Mouse (Mus musculus) MEL (cell line): Measurements from ENCODE around the gene Mtch2. TPM values are rescaled to one million over a fixed set of nuclear protein-coding genes. Genes with fewer than 3 reads are reported as not detected.

Experiments used
- DNase-seq: peaks from one replicate; pipeline ENCODE4 v3.0.0; 2011; ENCODE audit warnings: low read depth, low spot score
- H3K27ac ChIP-seq: 2 replicates; pipeline ENCODE4 v1.5.1; 2012; ENCODE audit warnings: low read depth, mild to moderate bottlenecking, control low read depth, low read length, moderate library complexity; ENCODE audit not compliant: control insufficient read depth
- H3K27me3 ChIP-seq, 2 experiments: fragments of 150-350 bp in 1 of 2; sonication (generic) in 1 of 2; 2 replicates each; pipeline ENCODE4 v1.6.1; 2012; ENCODE audit warnings: low read length in 2 of 2, mild to moderate bottlenecking in 2 of 2, improper control_type of control experiment in 1 of 2, moderate library complexity in 1 of 2; ENCODE audit not compliant: insufficient read depth in 2 of 2, control insufficient read depth in 1 of 2
- H3K36me3 ChIP-seq, 2 experiments: 2 replicates each; pipeline ENCODE4 v1.6.1; 2012 to 2014; ENCODE audit warnings: low read length in 2 of 2, improper control_type of control experiment in 1 of 2, inconsistent platforms in 1 of 2, mild to moderate bottlenecking in 1 of 2; ENCODE audit not compliant: insufficient read depth in 2 of 2, control insufficient read depth in 1 of 2
- H3K4me1 ChIP-seq, 2 experiments: fragments of 150-350 bp in 1 of 2; sonication (generic) in 1 of 2; 2 replicates each; pipeline ENCODE4 v1.6.1; 2012; ENCODE audit warnings: low read length in 2 of 2, improper control_type of control experiment in 1 of 2, mild to moderate bottlenecking in 1 of 2; ENCODE audit not compliant: insufficient read depth in 2 of 2, control insufficient read depth in 1 of 2
- H3K4me3 ChIP-seq, 2 experiments: fragments of 150-350 bp in 1 of 2; sonication (generic) in 1 of 2; 2 replicates each; pipeline ENCODE4 v1.5.1; 2012; ENCODE audit warnings: low read depth in 2 of 2, low read length in 2 of 2, mild to moderate bottlenecking in 2 of 2, moderate library complexity in 2 of 2, control low read depth in 1 of 2, improper control_type of control experiment in 1 of 2; ENCODE audit not compliant: control insufficient read depth in 1 of 2, insufficient read depth in 1 of 2
- H3K79me2 ChIP-seq: 2 replicates; pipeline ENCODE4 v1.6.1; 2012; ENCODE audit warnings: mild to moderate bottlenecking, low read length, moderate library complexity; ENCODE audit not compliant: control insufficient read depth, poor library complexity, insufficient read depth
- H3K9ac ChIP-seq: 2 replicates; pipeline ENCODE4 v1.6.1; 2012; ENCODE audit warnings: low read depth, mild to moderate bottlenecking, control low read depth, low read length, moderate library complexity; ENCODE audit not compliant: control insufficient read depth, poor library complexity, severe bottlenecking
- H3K9me3 ChIP-seq: fragments of 150-350 bp; sonication (generic); replicated peaks from 2 replicates; pipeline ENCODE4 v1.6.1; 2012; ENCODE audit warnings: mild to moderate bottlenecking, low read length, improper control_type of control experiment, moderate library complexity; ENCODE audit not compliant: insufficient read depth
- BHLHE40 ChIP-seq: IDR thresholded peaks from 2 replicates; pipeline ENCODE4 v1.6.1; 2012; ENCODE audit warnings: low read depth, mild to moderate bottlenecking, inconsistent platforms, low read length, improper control_type of control experiment, borderline replicate concordance
- CHD1 ChIP-seq: IDR thresholded peaks from 2 replicates; pipeline ENCODE4 v1.6.1; 2012; ENCODE audit warnings: low read depth, mild to moderate bottlenecking, inconsistent platforms, low read length, improper control_type of control experiment
- CHD2 ChIP-seq: IDR thresholded peaks from 2 replicates; pipeline ENCODE4 v1.6.1; 2011; ENCODE audit warnings: low read length, improper control_type of control experiment
- CTCF ChIP-seq, 3 experiments: IDR thresholded peaks in 2 of 3; conservative IDR thresholded peaks in 1 of 3; 2 replicates each; pipeline ENCODE4 v1.5.1; 2011 to 2012; ENCODE audit warnings: low read length in 3 of 3, low read depth in 2 of 3, mild to moderate bottlenecking in 2 of 3, improper control_type of control experiment in 1 of 3, inconsistent platforms in 1 of 3, mixed read lengths in 1 of 3, moderate library complexity in 1 of 3; ENCODE audit not compliant: control insufficient read depth in 1 of 3, insufficient read depth in 1 of 3, poor library complexity in 1 of 3, severe bottlenecking in 1 of 3
- E2F4 ChIP-seq: IDR thresholded peaks from 2 replicates; pipeline ENCODE4 v1.6.1; 2011; ENCODE audit warnings: low read depth, low read length, improper control_type of control experiment, borderline replicate concordance
- ELF1 ChIP-seq: IDR thresholded peaks from 2 replicates; pipeline ENCODE4 v1.6.1; 2014; ENCODE audit warnings: low read depth, mild to moderate bottlenecking, inconsistent platforms, low read length, improper control_type of control experiment, moderate library complexity
- EP300 ChIP-seq, 2 experiments: IDR thresholded peaks; 2 replicates each; pipeline ENCODE4 v1.6.1; 2011; ENCODE audit warnings: improper control_type of control experiment in 2 of 2, low read length in 2 of 2, low read depth in 1 of 2, mild to moderate bottlenecking in 1 of 2
- ETS1 ChIP-seq: IDR thresholded peaks from 2 replicates; pipeline ENCODE4 v1.6.1; 2012; ENCODE audit warnings: low read depth, mild to moderate bottlenecking, inconsistent platforms, low read length, improper control_type of control experiment, moderate library complexity
- GABPA ChIP-seq: IDR thresholded peaks from 2 replicates; pipeline ENCODE4 v1.6.1; 2012; ENCODE audit warnings: low read depth, mild to moderate bottlenecking, inconsistent platforms, low read length, improper control_type of control experiment, moderate library complexity
- GATA1 ChIP-seq: IDR thresholded peaks from 2 replicates; pipeline ENCODE4 v1.6.1; 2011; ENCODE audit warnings: low read depth, low read length, improper control_type of control experiment
- HCFC1 ChIP-seq: IDR thresholded peaks from 2 replicates; pipeline ENCODE4 v1.6.1; 2012; ENCODE audit warnings: low read depth, mild to moderate bottlenecking, inconsistent platforms, low read length, improper control_type of control experiment, moderate library complexity
- JUND ChIP-seq: IDR thresholded peaks from 2 replicates; pipeline ENCODE4 v1.6.1; 2011; ENCODE audit warnings: low read depth, mild to moderate bottlenecking, improper control_type of control experiment, low read length
- KAT2A ChIP-seq: conservative IDR thresholded peaks from 2 replicates; pipeline ENCODE4 v1.6.1; 2012; ENCODE audit warnings: low read depth, low read length, improper control_type of control experiment, inconsistent platforms
- MAFK ChIP-seq: IDR thresholded peaks from 2 replicates; pipeline ENCODE4 v1.6.1; 2011; ENCODE audit warnings: low read depth, mild to moderate bottlenecking, low read length, improper control_type of control experiment, borderline replicate concordance
- MAX ChIP-seq: IDR thresholded peaks from 2 replicates; pipeline ENCODE4 v1.6.1; 2011; ENCODE audit warnings: low read length, improper control_type of control experiment
- MEF2A ChIP-seq: IDR thresholded peaks from 2 replicates; pipeline ENCODE4 v1.6.1; 2014; ENCODE audit warnings: low read depth, mild to moderate bottlenecking, inconsistent platforms, low read length, improper control_type of control experiment; ENCODE audit not compliant: poor library complexity, insufficient replicate concordance, severe bottlenecking; ENCODE audit errors: extremely low read depth
- MXI1 ChIP-seq: IDR thresholded peaks from 2 replicates; pipeline ENCODE4 v1.6.1; 2011; ENCODE audit warnings: mild to moderate bottlenecking, low read depth, low read length, improper control_type of control experiment
- MYB ChIP-seq: IDR thresholded peaks from 2 replicates; pipeline ENCODE4 v1.6.1; 2011; ENCODE audit warnings: mild to moderate bottlenecking, low read depth, low read length, improper control_type of control experiment
- MYC ChIP-seq: IDR thresholded peaks from 2 replicates; pipeline ENCODE4 v1.6.1; 2011; ENCODE audit warnings: low read depth, mild to moderate bottlenecking, low read length, improper control_type of control experiment, moderate library complexity
- NELFE ChIP-seq: IDR thresholded peaks from 2 replicates; pipeline ENCODE4 v1.6.1; 2011; ENCODE audit warnings: low read depth, low read length, improper control_type of control experiment
- NRF1 ChIP-seq: IDR thresholded peaks from 2 replicates; pipeline ENCODE4 v1.6.1; 2014; ENCODE audit warnings: low read depth, mild to moderate bottlenecking, inconsistent platforms, low read length, improper control_type of control experiment, moderate library complexity; ENCODE audit not compliant: poor library complexity, insufficient read depth, severe bottlenecking
- RCOR1 ChIP-seq: IDR thresholded peaks from 2 replicates; pipeline ENCODE4 v1.6.1; 2012; ENCODE audit warnings: low read depth, mild to moderate bottlenecking, inconsistent platforms, low read length, improper control_type of control experiment
- SIN3A ChIP-seq: IDR thresholded peaks from 2 replicates; pipeline ENCODE4 v1.6.1; 2012; ENCODE audit warnings: low read length, improper control_type of control experiment, inconsistent platforms
- TCF12 ChIP-seq: IDR thresholded peaks from 2 replicates; pipeline ENCODE4 v1.6.1; 2014; ENCODE audit warnings: low read depth, mild to moderate bottlenecking, inconsistent platforms, low read length, improper control_type of control experiment, moderate library complexity
- UBTF ChIP-seq: IDR thresholded peaks from 2 replicates; pipeline ENCODE4 v1.6.1; 2012; ENCODE audit warnings: low read depth, mild to moderate bottlenecking, inconsistent platforms, low read length, improper control_type of control experiment, moderate library complexity, borderline replicate concordance; ENCODE audit not compliant: insufficient read depth
- USF1 ChIP-seq: IDR thresholded peaks from 2 replicates; pipeline ENCODE4 v1.6.1; 2014; ENCODE audit warnings: low read depth, mild to moderate bottlenecking, inconsistent platforms, low read length, improper control_type of control experiment, moderate library complexity
- ZC3H11A ChIP-seq: IDR thresholded peaks from 2 replicates; pipeline ENCODE4 v1.6.1; 2012; ENCODE audit warnings: low read depth, mild to moderate bottlenecking, inconsistent platforms, low read length, improper control_type of control experiment
- ZMIZ1 ChIP-seq: IDR thresholded peaks from 2 replicates; pipeline ENCODE4 v1.6.1; 2012; ENCODE audit warnings: low read depth, mild to moderate bottlenecking, inconsistent platforms, low read length, improper control_type of control experiment, moderate library complexity
- polyA plus RNA-seq, 2 experiments: library from polyadenylated mRNA; stranded (reverse) in 1 of 2; unstranded in 1 of 2; fragments of >175 nt in 1 of 2; fragments of >200 nt in 1 of 2; gene quantifications; 2 replicates each; pipeline versions ENCODE4 v1.2.1 to v1.2.4; 2012; ENCODE audit warnings: low replicate concordance in 2 of 2, low read depth in 1 of 2; ENCODE audit not compliant: insufficient read length in 2 of 2, insufficient read depth in 1 of 2, missing spikeins in 1 of 2
- total RNA-seq: library from RNA; depleted of rRNA; stranded (reverse); fragments of 300-350 nt; gene quantifications from 2 replicates; pipeline ENCODE4 v1.2.3, GENCODE M21; 2012

Mtch2 gene
- total and polyA plus RNA-seq, 3 experiments = 85.7 to 167 TPM; not detected in 1

GRCm38 (mm10) chr2:90879419-90879818 lies 32.5 kb downstream of the Mtch2 start (continued):
- TF ChIP-seq CTCF (IDR thresholded peaks at IDR 0.05 in 2 of 3, conservative IDR thresholded peaks at IDR 0.05 in 1 of 3; ENCODE audit: control insufficient read depth in 1 of 3, insufficient read depth in 1 of 3, low read depth in 2 of 3, low read length in 3 of 3, poor library complexity in 1 of 3, severe bottlenecking in 1 of 3) = no peak
- TF ChIP-seq USF1 = no peak
- TF ChIP-seq HCFC1 = no peak
- TF ChIP-seq MEF2A = no peak
- 0 out of 2 replicates have a peak, but pooled peaks have one; percentile 29 for TF ChIP-seq RCOR1
- no peak for TF ChIP-seq JUND
- TF ChIP-seq CHD2 = no peak
- TF ChIP-seq MYB = no peak
- TF ChIP-seq NELFE = no peak
- 0 out of 4 replicates have a peak, but pooled peaks of 1 of the 2 experiments have one; percentile 24 for TF ChIP-seq EP300 (IDR thresholded peaks at IDR 0.05; ENCODE audit: low read depth in 1 of 2, low read length in 2 of 2)
- no peak for TF ChIP-seq TCF12
- TF ChIP-seq MYC = no peak
- no peak for TF ChIP-seq UBTF
- no peak for TF ChIP-seq MAX
- TF ChIP-seq ZC3H11A = no peak
- TF ChIP-seq GATA1 = peak; percentile 72

- TF ChIP-seq HCFC1 (no peak), MAFK (no peak), CHD1 (no peak), ELF1 (no peak), TCF12 (0 out of 2 replicates have a peak, but pooled peaks have one; percentile 15), BHLHE40 (peak; percentile 93), ZMIZ1 (no peak), NRF1 (no peak), MXI1 (0 out of 2 replicates have a peak, but pooled peaks have one; percentile 27), KAT2A (no peak), GABPA (no peak), GATA1 (peak; percentile 35; the same call in 1 of the 2 replicates), ETS1 (0 out of 2 replicates have a peak, but pooled peaks have one; percentile 34), MEF2A (no peak), E2F4 (no peak), RCOR1 (no peak; the same call in 1 of the 2 replicates), CTCF (IDR thresholded peaks at IDR 0.05 in 2 of 3, conservative IDR thresholded peaks at IDR 0.05 in 1 of 3; ENCODE audit: control insufficient read depth in 1 of 3, insufficient read depth in 1 of 3, low read depth in 2 of 3, low read length in 3 of 3, poor library complexity in 1 of 3, severe bottlenecking in 1 of 3) (no peak), SIN3A (peak; percentile 36), EP300 (IDR thresholded peaks at IDR 0.05; ENCODE audit: low read depth in 1 of 2, low read length in 2 of 2) (peak; percentile 27 to 47; a peak in 1 of 4 replicates), MYC (0 out of 2 replicates have a peak, but pooled peaks have one; percentile 17)
- peak overlapping the region; percentile 36 for H3K9ac ChIP-seq
- no peaks in the 10 kb centered on the region for H3K9me3 ChIP-seq
- H3K27me3 ChIP-seq = no peaks in the 10 kb centered on the region
- DNase-seq = peak; percentile 49
- H3K4me1 ChIP-seq = peaks cover 9 to 33% of the 10 kb centered on the region in 2 experiments
- H3K4me3 ChIP-seq = no peak overlapping the region; a peak in 1 of 4 replicates
- peaks cover 0 to 16% of the 10 kb centered on the region in 2 experiments; a peak in 2 of 4 replicates for H3K36me3 ChIP-seq
- no peaks in the 10 kb centered on the region for H3K79me2 ChIP-seq
- peak overlapping the region; percentile 43 for H3K27ac ChIP-seq
These were observed 33.3 kb downstream of the Mtch2 start for GRCm38 (mm10) chr2:90880144-90880785.
